Mouse (Mus musculus): ENCODE measurements around the gene Zbtb21. TPM values are rescaled to one million over a fixed set of nuclear protein-coding genes. Genes with fewer than 3 reads are reported as not detected.
"Not testable (repeated sequence)": the region's sequence is repeated elsewhere in the genome, so short reads cannot be mapped to it uniquely, and the experiment has no call there.

Gene Zbtb21
- polyA plus RNA-seq (2012; ENCODE audit: insufficient read depth, insufficient read length, missing spikeins), result 9.6 and 14.7 TPM in 2 replicates

DNA sequence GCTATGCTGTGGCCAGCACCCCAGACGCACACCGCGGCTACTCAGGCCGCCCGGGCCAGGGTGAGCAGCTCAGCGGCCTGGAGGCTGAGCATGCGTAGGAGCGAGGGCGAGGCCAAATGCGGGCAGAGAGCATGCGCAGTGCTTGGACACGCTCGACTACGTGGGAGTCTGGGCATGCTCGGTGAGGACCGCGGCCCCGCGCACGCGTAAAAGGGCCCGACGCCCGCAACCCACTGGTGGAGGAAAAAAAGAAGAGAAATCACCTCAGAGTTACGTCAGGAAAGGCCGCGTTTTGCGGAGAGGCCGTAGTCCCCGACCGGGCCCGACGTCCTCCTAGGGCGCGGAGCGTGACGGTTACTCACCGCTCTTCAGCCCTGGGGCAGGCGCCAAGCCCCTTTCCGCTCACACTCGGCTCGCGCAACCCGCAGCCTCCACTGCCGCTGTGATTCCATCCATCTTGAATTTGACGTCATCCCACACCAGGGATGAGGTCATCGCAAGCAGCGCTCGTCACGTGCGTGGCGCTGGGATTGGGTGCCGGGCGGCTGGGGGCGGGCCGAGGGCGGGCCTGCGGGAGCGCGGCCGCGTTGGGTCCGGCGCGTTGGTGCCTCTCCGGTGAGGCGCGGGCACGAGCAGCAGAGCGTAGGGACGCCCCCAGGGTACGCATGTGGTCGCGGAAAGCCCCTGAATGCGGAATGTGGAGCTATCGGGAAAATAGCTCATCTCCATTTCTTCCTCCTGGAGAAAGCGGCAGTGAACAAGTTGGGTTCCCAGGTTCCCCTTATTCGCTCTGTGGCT is at the start of gene Zbtb21, which contains the start of gene C2cd2:
TSS of gene Zbtb21 (minus strand) at position 472 of the 798 bp plus-strand sequence.
TSS of gene C2cd2 (minus strand) at position 448 of the 798 bp plus-strand sequence.
- Histone ChIP-seq H3K27ac (replicated peaks; ENCODE audit: low read depth, low read length) (peak within 1 kb of the TSS; percentile 97), H3K4me1 (ENCODE audit: control insufficient read depth, insufficient read depth, insufficient read length, low read length) (peaks cover 6% of the 10 kb centered on the region; the same call in 1 of the 2 replicates), H3K4me3 (ENCODE audit: insufficient read depth, low read depth, low read length) (peak within 1 kb of the TSS; percentile 89)

GRCm38 (mm10) chr16:97997383-97997731 is 34.9 kb upstream of the Zbtb21 start:
- not testable (repeated sequence) for H3K27ac ChIP-seq (replicated peaks; ENCODE audit: low read depth, low read length); H3K4me1 ChIP-seq (ENCODE audit: control insufficient read depth, insufficient read depth, insufficient read length, low read length)
- peak overlapping the region; percentile 79 for H3K4me3 ChIP-seq (ENCODE audit: insufficient read depth, low read depth, low read length)

DNA sequence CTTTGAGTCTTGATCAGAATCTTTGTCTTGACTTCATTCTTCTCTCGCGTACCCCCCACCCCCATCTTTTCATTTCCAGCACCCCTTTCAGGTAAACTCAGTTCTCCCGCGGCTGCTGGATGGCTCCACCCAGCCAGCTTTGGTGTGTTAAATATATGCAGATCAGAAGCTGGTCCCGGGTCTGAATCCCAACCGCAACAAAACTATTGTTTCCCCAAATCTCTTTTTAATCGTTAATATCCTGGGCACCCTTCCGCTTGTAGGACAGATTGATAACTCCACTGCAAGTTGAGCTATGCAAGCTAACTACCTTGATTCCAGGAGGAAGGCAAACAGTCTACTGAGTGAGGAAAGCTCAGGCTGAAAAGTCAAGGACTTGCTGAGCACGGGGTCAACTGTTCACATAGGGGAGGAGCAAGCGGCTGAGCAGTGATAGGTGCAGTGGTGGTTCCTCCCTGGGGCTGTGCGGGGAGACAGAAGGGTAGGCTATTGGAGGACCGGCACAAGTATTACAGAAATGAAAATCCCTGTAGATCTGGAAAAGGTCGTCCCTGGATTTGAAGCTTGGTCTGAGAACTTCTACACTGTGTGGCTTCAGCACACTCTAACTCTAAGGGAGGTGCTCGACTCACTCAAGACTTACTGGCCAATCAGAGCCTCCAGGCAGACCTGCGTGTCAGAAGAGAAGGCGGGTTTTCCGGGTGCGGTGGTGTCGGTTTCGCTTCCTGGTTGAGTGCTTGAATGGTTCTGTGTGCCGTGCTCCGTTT is 34.4 kb upstream of the Zbtb21 start, which contains the start of gene B230307C23Rik:
TSS of gene B230307C23Rik (plus strand) at position 700 of the 767 bp plus-strand sequence.
- H3K4me1 ChIP-seq (ENCODE audit: control insufficient read depth, insufficient read depth, insufficient read length, low read length), result peaks cover 3% of the 10 kb centered on the region

GRCm38 (mm10) chr16:97995849-97996615 is 33.6 kb upstream of the Zbtb21 start:
- peak overlapping the region; percentile 79 for H3K4me3 ChIP-seq (ENCODE audit: insufficient read depth, low read depth, low read length)
- H3K27ac ChIP-seq (replicated peaks; ENCODE audit: low read depth, low read length), result peak overlapping the region; percentile 87
- peaks cover 3% of the 10 kb centered on the region for H3K4me1 ChIP-seq (ENCODE audit: control insufficient read depth, insufficient read depth, insufficient read length, low read length)

More for the DNA sequence above, 34.4 kb upstream of the Zbtb21 start, which contains the start of gene B230307C23Rik:
- Histone ChIP-seq H3K27ac (replicated peaks; ENCODE audit: low read depth, low read length) (peak within 1 kb of the TSS; percentile 87), H3K4me3 (ENCODE audit: insufficient read depth, low read depth, low read length) (peak within 1 kb of the TSS; percentile 79)

- not testable (repeated sequence) for H3K27ac ChIP-seq (replicated peaks; ENCODE audit: low read depth, low read length); H3K4me1 ChIP-seq (ENCODE audit: control insufficient read depth, insufficient read depth, insufficient read length, low read length); H3K4me3 ChIP-seq (ENCODE audit: insufficient read depth, low read depth, low read length)
Measured at GRCm38 (mm10) chr16:97992477-97992876, 30.1 kb upstream of the Zbtb21 start.

DNA sequence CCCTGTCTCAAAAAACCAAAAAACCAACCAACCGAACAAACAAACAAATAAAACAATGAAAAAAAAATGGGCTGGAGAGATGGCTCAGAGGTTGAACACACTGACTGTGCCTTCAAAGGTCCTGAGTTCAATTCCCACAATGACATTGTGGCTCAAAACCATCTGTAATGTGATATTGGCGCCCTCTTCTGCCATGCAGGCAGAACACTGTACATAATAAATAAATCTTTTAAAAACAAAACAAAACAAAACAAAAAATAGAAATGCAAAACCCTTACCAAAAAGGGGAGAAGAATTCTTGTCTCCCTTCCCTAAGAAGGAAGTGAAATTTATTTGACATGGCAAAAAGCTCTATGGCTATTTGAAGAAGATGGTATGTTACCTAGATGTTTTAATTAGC is 29.1 kb upstream of the Zbtb21 start:
- no peak overlapping the region for H3K27ac ChIP-seq (replicated peaks; ENCODE audit: low read depth, low read length)
- H3K4me3 ChIP-seq (ENCODE audit: insufficient read depth, low read depth, low read length), result no peak overlapping the region
- peaks cover 3% of the 10 kb centered on the region; the same call in 1 of the 2 replicates for H3K4me1 ChIP-seq (ENCODE audit: control insufficient read depth, insufficient read depth, insufficient read length, low read length)

- Histone ChIP-seq H3K4me3 (ENCODE audit: insufficient read depth, low read depth, low read length) (no peak overlapping the region), H3K27ac (replicated peaks; ENCODE audit: low read depth, low read length) (no peak overlapping the region), H3K4me1 (ENCODE audit: control insufficient read depth, insufficient read depth, insufficient read length, low read length) (no peaks in the 10 kb centered on the region)
Measured at GRCm38 (mm10) chr16:97984589-97984988, 22.2 kb upstream of the Zbtb21 start.

DNA sequence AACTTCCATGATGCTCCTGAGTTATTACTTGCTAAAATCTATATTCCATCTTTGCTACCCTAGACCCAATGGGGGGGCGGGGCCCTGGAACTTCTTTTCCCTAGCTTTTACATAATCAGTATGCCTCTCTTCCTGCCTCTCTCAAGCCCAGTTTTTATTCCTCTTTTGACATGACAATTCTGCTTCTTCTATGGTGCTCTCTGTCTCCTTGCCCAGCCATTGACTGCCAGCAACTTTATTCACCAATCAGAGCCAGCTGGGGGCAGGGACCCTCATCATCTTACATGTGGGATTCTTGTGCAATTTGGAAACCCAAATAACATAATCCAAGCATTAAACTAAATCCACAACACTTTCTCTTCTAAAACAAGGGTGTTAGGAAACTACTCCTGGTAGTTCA is 18.9 kb upstream of the Zbtb21 start:
- H3K4me1 ChIP-seq (ENCODE audit: control insufficient read depth, insufficient read depth, insufficient read length, low read length), result no peaks in the 10 kb centered on the region
- no peak overlapping the region for H3K4me3 ChIP-seq (ENCODE audit: insufficient read depth, low read depth, low read length)
- H3K27ac ChIP-seq (replicated peaks; ENCODE audit: low read depth, low read length), result no peak overlapping the region

DNA sequence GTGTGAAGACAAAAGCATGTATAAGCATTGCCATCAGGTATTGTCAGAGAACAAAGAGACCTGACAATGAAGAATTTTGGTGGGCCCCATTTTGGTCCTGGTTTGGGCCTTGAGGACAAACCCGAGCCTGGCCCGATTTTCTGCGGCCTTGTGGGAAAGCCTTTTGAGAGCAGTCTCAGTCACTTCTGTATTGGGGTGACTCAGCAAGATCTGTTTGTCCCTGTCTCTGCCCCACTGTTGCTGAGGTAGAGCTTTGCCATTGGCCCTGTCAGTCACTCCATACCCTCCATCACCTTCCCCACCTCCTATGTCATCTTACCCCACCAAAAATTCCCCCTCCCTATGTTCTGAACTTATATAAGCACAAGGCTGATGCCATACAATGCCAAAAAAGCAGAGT is 15.3 kb upstream of the Zbtb21 start:
- Histone ChIP-seq H3K4me3 (ENCODE audit: insufficient read depth, low read depth, low read length) (no peak overlapping the region), H3K4me1 (ENCODE audit: control insufficient read depth, insufficient read depth, insufficient read length, low read length) (no peaks in the 10 kb centered on the region), H3K27ac (replicated peaks; ENCODE audit: low read depth, low read length) (no peak overlapping the region)

- no peak overlapping the region for H3K4me3 ChIP-seq (ENCODE audit: insufficient read depth, low read depth, low read length)
- no peak overlapping the region for H3K27ac ChIP-seq (replicated peaks; ENCODE audit: low read depth, low read length)
Measured at GRCm38 (mm10) chr16:97977277-97977676, 14.9 kb upstream of the Zbtb21 start.

DNA sequence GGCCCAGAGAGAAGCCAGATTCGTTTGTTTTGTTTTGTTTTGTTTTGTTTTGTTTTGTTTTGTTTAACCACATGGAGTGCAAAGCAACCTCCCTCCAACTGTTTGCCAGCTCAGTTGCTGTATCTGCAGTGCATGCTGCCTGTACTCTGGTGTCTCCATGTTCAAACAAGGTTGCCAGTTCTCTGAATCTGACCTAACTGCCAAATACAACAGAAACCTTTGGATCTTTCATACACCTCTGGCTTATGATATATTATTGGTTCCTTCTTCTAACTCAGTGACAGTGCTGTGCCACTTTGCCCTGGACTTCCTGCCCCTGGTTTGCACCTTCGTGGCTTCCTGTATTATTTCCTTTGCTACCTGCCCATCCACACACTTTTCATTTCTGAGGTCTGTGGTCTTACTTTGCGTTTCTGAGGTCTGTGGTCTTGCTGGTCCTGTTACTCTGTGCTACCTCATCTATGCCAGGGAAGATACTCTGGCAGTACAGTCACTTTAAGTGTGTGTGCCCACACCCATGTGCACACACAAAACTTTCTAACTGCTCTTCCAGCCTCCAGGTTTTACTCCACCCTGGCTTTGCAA is 1.6 kb upstream of the Zbtb21 start:
- Histone ChIP-seq H3K4me3 (ENCODE audit: insufficient read depth, low read depth, low read length) (no peak overlapping the region), H3K4me1 (ENCODE audit: control insufficient read depth, insufficient read depth, insufficient read length, low read length) (peaks cover 3% of the 10 kb centered on the region; the same call in 1 of the 2 replicates), H3K27ac (replicated peaks; ENCODE audit: low read depth, low read length) (no peak overlapping the region)

More at GRCm38 (mm10) chr16:97977277-97977676, 14.9 kb upstream of the Zbtb21 start:
- H3K4me1 ChIP-seq (ENCODE audit: control insufficient read depth, insufficient read depth, insufficient read length, low read length), result no peaks in the 10 kb centered on the region

- Histone ChIP-seq H3K4me1 (ENCODE audit: control insufficient read depth, insufficient read depth, insufficient read length, low read length) (peaks cover 6% of the 10 kb centered on the region; the same call in 1 of the 2 replicates), H3K4me3 (ENCODE audit: insufficient read depth, low read depth, low read length) (peak overlapping the region; percentile 89), H3K27ac (replicated peaks; ENCODE audit: low read depth, low read length) (peak overlapping the region; percentile 6)
Measured at GRCm38 (mm10) chr16:97961381-97962150, 856 bp downstream of the Zbtb21 start.

GRCm38 (mm10) chr16:97960348-97960747 is 2.1 kb downstream of the Zbtb21 start:
- Histone ChIP-seq H3K4me1 (ENCODE audit: control insufficient read depth, insufficient read depth, insufficient read length, low read length) (peaks cover 6% of the 10 kb centered on the region; the same call in 1 of the 2 replicates), H3K27ac (replicated peaks; ENCODE audit: low read depth, low read length) (no peak overlapping the region), H3K4me3 (ENCODE audit: insufficient read depth, low read depth, low read length) (no peak overlapping the region)

Data from brown adipose tissue, adult 24 weeks (tissue).